Mouse (Mus musculus) lung, embryonic 15.5 days (tissue): ENCODE results near the gene Arhgef12. TPM values are rescaled to one million over a fixed set of nuclear protein-coding genes. Genes with fewer than 3 reads are reported as not detected.

ENCODE experiments used
- ATAC-seq: fragments of 200-750 bp; cut with Nextera tagmentation; 2 replicates; pipeline ENCODE4 v1.8.0; 2017; ENCODE audit warnings: moderate number of reproducible peaks, borderline replicate concordance; ENCODE audit not compliant: low FRiP score, low TSS enrichment; ENCODE audit errors: extremely low read depth
- H3K27ac ChIP-seq: fragments of 300-500 bp; sonication (generic); 2 replicates; pipeline ENCODE4 v1.5.1; 2015; ENCODE audit warnings: moderate library complexity, mild to moderate bottlenecking, inconsistent platforms
- H3K27me3 ChIP-seq: fragments of 300-500 bp; sonication (generic); 2 replicates; pipeline ENCODE4 v1.6.1; 2015; ENCODE audit warnings: inconsistent platforms
- H3K36me3 ChIP-seq: fragments of 300-500 bp; sonication (generic); 2 replicates; pipeline ENCODE4 v1.6.1; 2015; ENCODE audit warnings: inconsistent platforms
- H3K4me1 ChIP-seq: fragments of 300-500 bp; sonication (generic); 2 replicates; pipeline ENCODE4 v1.6.1; 2015; ENCODE audit warnings: inconsistent platforms
- H3K4me2 ChIP-seq: fragments of 300-500 bp; sonication (generic); 2 replicates; pipeline ENCODE4 v1.6.1; 2015; ENCODE audit warnings: inconsistent platforms, mild to moderate bottlenecking, moderate library complexity
- H3K4me3 ChIP-seq: fragments of 300-500 bp; sonication (generic); 2 replicates; pipeline ENCODE4 v1.5.1; 2015; ENCODE audit warnings: mild to moderate bottlenecking, inconsistent platforms
- H3K9ac ChIP-seq: fragments of 300-500 bp; sonication (generic); 2 replicates; pipeline ENCODE4 v1.6.1; 2015; ENCODE audit warnings: inconsistent platforms
- H3K9me3 ChIP-seq: fragments of 300-500 bp; sonication (generic); 2 replicates; pipeline ENCODE4 v1.6.1; 2016; ENCODE audit warnings: inconsistent platforms
- WGBS: fragments of 180-500 bp; shearing (Covaris S2); methylation state at CpG from one replicate; pipeline ENCODE4 v1.1.7; 2015; 5-methylcytosine and 5-hydroxymethylcytosine counted together
- polyA plus RNA-seq: library from polyadenylated mRNA; unstranded; fragments of >200 nt; fragmentation: Nextera tagmentation; extraction: Ambion mirVana; gene quantifications from 2 replicates; pipeline ENCODE4 v1.2.1, GENCODE M21; 2015

Arhgef12 gene
- polyA plus RNA-seq, 1 experiment from 2014 or later, result 14.3 TPM

GRCm38 (mm10) chr9:42942148-42942547 lies 164.9 kb downstream of the Arhgef12 start:
- Histone ChIP-seq H3K4me2 (peak overlapping the region; percentile 100), H3K4me1 (peaks cover 33% of the 10 kb centered on the region), H3K9me3 (no peaks in the 10 kb centered on the region), H3K36me3 (no peaks in the 10 kb centered on the region), H3K9ac (no peak overlapping the region), H3K27ac (peak overlapping the region; percentile 63), H3K27me3 (peaks cover 7% of the 10 kb centered on the region; the same call in 1 of the 2 replicates), H3K4me3 (no peak overlapping the region)
- WGBS, result 55% methylated on average over 4 of the region's 4 CpGs
- no peak for ATAC-seq

GRCm38 (mm10) chr9:42932146-42932545 lies 174.9 kb downstream of the Arhgef12 start:
- Histone ChIP-seq H3K9ac (no peak overlapping the region), H3K4me3 (no peak overlapping the region), H3K36me3 (no peaks in the 10 kb centered on the region), H3K4me1 (peaks cover 12% of the 10 kb centered on the region), H3K27ac (no peak overlapping the region), H3K4me2 (no peak overlapping the region), H3K27me3 (no peaks in the 10 kb centered on the region), H3K9me3 (no peaks in the 10 kb centered on the region)
- WGBS, result 20% methylated on average over 7 of the region's 7 CpGs
- ATAC-seq, result no peak

- H3K4me2 ChIP-seq, result no peak overlapping the region
- H3K27me3 ChIP-seq, result no peaks in the 10 kb centered on the region
- peak; percentile 40; the same call in 1 of the 2 replicates for ATAC-seq
- 39% methylated on average over 10 of the region's 10 CpGs for WGBS
- no peaks in the 10 kb centered on the region for H3K9me3 ChIP-seq
- no peak overlapping the region for H3K4me3 ChIP-seq
- H3K9ac ChIP-seq, result no peak overlapping the region
- H3K36me3 ChIP-seq, result no peaks in the 10 kb centered on the region
- peaks cover 26% of the 10 kb centered on the region for H3K4me1 ChIP-seq
- 0 out of 2 replicates have a peak overlapping the region, but pooled peaks have one; percentile 10 for H3K27ac ChIP-seq
Measured at GRCm38 (mm10) chr9:42927498-42927897, 179.5 kb downstream of the Arhgef12 start.

GRCm38 (mm10) chr9:42926564-42926963 lies 180.5 kb downstream of the Arhgef12 start:
- ATAC-seq, result no peak
- H3K9ac ChIP-seq, result no peak overlapping the region
- H3K4me1 ChIP-seq, result peaks cover 26% of the 10 kb centered on the region
- no peak overlapping the region for H3K27ac ChIP-seq
- no peaks in the 10 kb centered on the region for H3K9me3 ChIP-seq
- H3K36me3 ChIP-seq, result no peaks in the 10 kb centered on the region
- H3K4me3 ChIP-seq, result no peak overlapping the region
- no peak overlapping the region for H3K4me2 ChIP-seq
- no peaks in the 10 kb centered on the region for H3K27me3 ChIP-seq
- 43% methylated on average over 6 of the region's 6 CpGs for WGBS

GRCm38 (mm10) chr9:42921830-42922229 lies 185.2 kb downstream of the Arhgef12 start:
- H3K9ac ChIP-seq, result no peak overlapping the region
- H3K27ac ChIP-seq, result peak overlapping the region; percentile 82
- peak; percentile 51; the same call in 1 of the 2 replicates for ATAC-seq
- no peaks in the 10 kb centered on the region for H3K27me3 ChIP-seq
- H3K9me3 ChIP-seq, result no peaks in the 10 kb centered on the region
- peaks cover 24% of the 10 kb centered on the region for H3K4me1 ChIP-seq
- no peaks in the 10 kb centered on the region for H3K36me3 ChIP-seq
- H3K4me2 ChIP-seq, result no peak overlapping the region
- 38% methylated on average over 4 of the region's 4 CpGs for WGBS
- no peak overlapping the region for H3K4me3 ChIP-seq

GRCm38 (mm10) chr9:42920190-42920589 lies 186.8 kb downstream of the Arhgef12 start:
- H3K27me3 ChIP-seq, result no peaks in the 10 kb centered on the region; the same call in 1 of the 2 replicates
- H3K9ac ChIP-seq, result no peak overlapping the region
- peak overlapping the region; percentile 82; the same call in 1 of the 2 replicates for H3K27ac ChIP-seq
- H3K9me3 ChIP-seq, result no peaks in the 10 kb centered on the region
- ATAC-seq, result no peak
- 47% methylated on average over 7 of the region's 7 CpGs for WGBS
- no peak overlapping the region for H3K4me2 ChIP-seq
- H3K36me3 ChIP-seq, result no peaks in the 10 kb centered on the region
- H3K4me3 ChIP-seq, result no peak overlapping the region
- peaks cover 22% of the 10 kb centered on the region for H3K4me1 ChIP-seq

GRCm38 (mm10) chr9:42917911-42918310 lies 189.1 kb downstream of the Arhgef12 start:
- H3K9ac ChIP-seq, result no peak overlapping the region
- peaks cover 12% of the 10 kb centered on the region for H3K4me1 ChIP-seq
- 89% methylated on average over 7 of the region's 7 CpGs for WGBS
- H3K4me2 ChIP-seq, result no peak overlapping the region
- H3K27ac ChIP-seq, result no peak overlapping the region
- no peaks in the 10 kb centered on the region; the same call in 1 of the 2 replicates for H3K27me3 ChIP-seq
- ATAC-seq, result no peak
- H3K9me3 ChIP-seq, result no peaks in the 10 kb centered on the region
- H3K36me3 ChIP-seq, result no peaks in the 10 kb centered on the region
- no peak overlapping the region for H3K4me3 ChIP-seq

Other genes with a start within 250 kb of the Arhgef12 start
- gene Grik4, start 162.7 kb downstream of the Arhgef12 start, polyA plus RNA-seq, result 3.1 and 3.2 TPM in 2 replicates
- 3.7 and 4.0 TPM in 2 replicates for gene Tmem136, start 9.3 kb upstream of the Arhgef12 start, polyA plus RNA-seq
- 0.08 and 0.22 TPM in 2 replicates for gene Pou2f3, start 103.1 kb upstream of the Arhgef12 start, polyA plus RNA-seq
- 48.9 and 54.2 TPM in 2 replicates for gene Oaf, start 132.7 kb upstream of the Arhgef12 start, polyA plus RNA-seq
- gene Trim29, start 203.6 kb upstream of the Arhgef12 start, polyA plus RNA-seq, result 1.1 and 3.3 TPM in 2 replicates